Mouse (Mus musculus) brain, embryonic 14.5 days (tissue): ENCODE measurements around the gene Casr.

Source experiments
- CTCF ChIP-seq: fragments of 200-500 bp; IDR thresholded peaks from 2 replicates; pipeline ENCODE4 v1.5.1; 2012; ENCODE audit warnings: inconsistent platforms, mild to moderate bottlenecking, moderate library complexity, borderline replicate concordance; ENCODE audit not compliant: insufficient read depth, insufficient read length; ENCODE audit errors: extremely low read depth
- POLR2A ChIP-seq: fragments of 200-500 bp; IDR thresholded peaks from 2 replicates; pipeline ENCODE4 v1.6.1; 2012; ENCODE audit warnings: mild to moderate bottlenecking, inconsistent platforms, borderline replicate concordance; ENCODE audit not compliant: poor library complexity, insufficient read depth, insufficient read length, severe bottlenecking; ENCODE audit errors: extremely low read depth

- TF ChIP-seq CTCF (no peak), POLR2A (no peak)
Measured at GRCm38 (mm10) chr16:36492420-36492819, 69.5 kb downstream of the Casr start.
